Mouse (Mus musculus): ENCODE results near the gene Olfr510.

DNA sequence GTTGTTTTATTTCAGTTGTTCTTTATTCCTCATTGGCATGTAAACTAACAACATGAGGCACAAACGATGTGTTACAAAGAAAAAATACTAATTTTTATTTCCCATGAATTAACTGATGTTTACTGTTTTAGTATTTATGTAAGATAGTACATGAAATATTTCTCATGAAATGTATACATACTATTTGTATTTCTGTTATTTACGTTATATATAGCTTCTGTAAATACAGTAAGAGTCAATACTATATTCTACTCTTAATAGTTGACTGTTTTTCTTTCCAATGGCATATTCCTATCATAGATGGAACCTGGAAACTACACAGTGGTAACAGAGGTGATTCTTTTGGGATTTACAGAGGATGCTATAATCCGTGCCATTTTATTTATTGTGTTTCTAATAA, 36.5 kb upstream of the Olfr510 start, which contains the start of gene Olfr508:
- TF ChIP-seq CTCF (IDR thresholded peaks at IDR 0.05; ENCODE audit: low read depth) (no peak), EP300 (IDR thresholded peaks at IDR 0.05; ENCODE audit: low read depth) (no peak)
